Mouse (Mus musculus): ENCODE data around the gene Asgr1.

DNA sequence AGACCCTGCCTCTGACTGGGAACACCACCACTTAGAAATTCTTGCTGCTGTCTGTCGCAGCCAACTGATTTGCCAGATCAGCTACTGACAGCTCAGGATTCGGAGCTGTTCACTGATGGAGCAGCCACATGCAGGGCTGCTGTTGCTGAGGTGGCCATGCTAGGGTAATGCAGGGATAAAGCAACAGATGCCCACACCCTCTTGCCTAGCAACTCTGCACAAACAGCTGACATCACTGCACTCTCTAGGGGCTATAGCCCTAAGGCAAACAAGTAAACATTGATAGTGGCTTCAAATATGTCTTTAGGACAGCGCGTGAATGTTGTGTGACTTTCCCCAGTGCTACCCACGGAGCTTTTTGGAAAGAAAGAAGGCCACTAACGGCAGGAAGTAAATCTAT is 25.3 kb downstream of the Asgr1 start:
- TF ChIP-seq MYOG (IDR thresholded peaks at IDR 0.05; ENCODE audit: control insufficient read depth, extremely low read depth, insufficient read length) (no peak), CTCF (IDR thresholded peaks at IDR 0.05; ENCODE audit: control insufficient read depth, insufficient read depth, insufficient read length) (no peak), CEBPB (IDR thresholded peaks at IDR 0.05; ENCODE audit: low read depth) (no peak), USF1 (IDR thresholded peaks at IDR 0.05; ENCODE audit: low read depth) (no peak), MYOD1 (IDR thresholded peaks at IDR 0.05; ENCODE audit: control insufficient read depth, insufficient read length, low read depth) (no peak)

Measured in C2C12 (cell line).